Mouse (Mus musculus) limb, embryonic 11.5 days (tissue): ENCODE measurements around the gene Ptprn2. TPM values are rescaled to one million over a fixed set of nuclear protein-coding genes. Genes with fewer than 3 reads are reported as not detected.

Experiments
- ATAC-seq: fragments of 200-750 bp; cut with Nextera tagmentation; 2 replicates; pipeline ENCODE4 v1.8.0; 2017; ENCODE audit warnings: low read depth; ENCODE audit not compliant: insufficient number of reproducible peaks, low FRiP score, low TSS enrichment
- DNase-seq: peaks from one replicate; pipeline ENCODE4 v3.0.0-alpha.2; 2015; ENCODE audit warnings: low spot score
- H3K27ac ChIP-seq: fragments of 300-500 bp; sonication (generic); replicated peaks from 2 replicates; pipeline ENCODE4 v1.5.1; 2014; ENCODE audit warnings: low read depth, mild to moderate bottlenecking, low read length
- H3K27me3 ChIP-seq: fragments of 300-500 bp; sonication (generic); 2 replicates; pipeline ENCODE4 v1.6.1; 2014; ENCODE audit warnings: mild to moderate bottlenecking, low read length, mixed read lengths; ENCODE audit not compliant: control insufficient read depth, insufficient read depth
- H3K36me3 ChIP-seq: fragments of 300-500 bp; sonication (generic); 2 replicates; pipeline ENCODE4 v1.6.1; 2014; ENCODE audit warnings: mild to moderate bottlenecking, low read length, moderate library complexity, mixed read lengths; ENCODE audit not compliant: control insufficient read depth, insufficient read depth
- H3K4me1 ChIP-seq: fragments of 300-500 bp; sonication (generic); 2 replicates; pipeline ENCODE4 v1.6.1; 2014; ENCODE audit warnings: low read length, mixed read lengths; ENCODE audit not compliant: control insufficient read depth, insufficient read depth
- H3K4me2 ChIP-seq: fragments of 300-500 bp; sonication (generic); 2 replicates; pipeline ENCODE4 v1.6.1; 2014; ENCODE audit warnings: low read depth, mild to moderate bottlenecking, moderate library complexity; ENCODE audit not compliant: severe bottlenecking
- H3K4me3 ChIP-seq: fragments of 300-500 bp; sonication (generic); 2 replicates; pipeline ENCODE4 v1.5.1; 2014; ENCODE audit warnings: low read depth, low read length
- H3K9ac ChIP-seq: fragments of 300-500 bp; sonication (generic); 2 replicates; pipeline ENCODE4 v1.6.1; 2014; ENCODE audit warnings: mild to moderate bottlenecking, low read length
- H3K9me3 ChIP-seq: fragments of 300-500 bp; sonication (generic); 2 replicates; pipeline ENCODE4 v1.6.1; 2016; ENCODE audit warnings: low read length; ENCODE audit not compliant: control insufficient read depth
- WGBS: fragments of 180-500 bp; shearing (Covaris S2); extraction: QIAGEN DNeasy Blood & Tissue Kit; methylation state at CpG from one replicate; pipeline ENCODE4 v1.1.7; 2014; 5-methylcytosine and 5-hydroxymethylcytosine counted together
- polyA plus RNA-seq: library from polyadenylated mRNA; unstranded; fragments of >200 nt; fragmentation: Nextera tagmentation; extraction: Ambion mirVana; gene quantifications from 2 replicates; pipeline ENCODE4 v1.2.1, GENCODE M21; 2014

Gene Ptprn2
- polyA plus RNA-seq, 1 experiment from 2014 or later, result not detected

DNA sequence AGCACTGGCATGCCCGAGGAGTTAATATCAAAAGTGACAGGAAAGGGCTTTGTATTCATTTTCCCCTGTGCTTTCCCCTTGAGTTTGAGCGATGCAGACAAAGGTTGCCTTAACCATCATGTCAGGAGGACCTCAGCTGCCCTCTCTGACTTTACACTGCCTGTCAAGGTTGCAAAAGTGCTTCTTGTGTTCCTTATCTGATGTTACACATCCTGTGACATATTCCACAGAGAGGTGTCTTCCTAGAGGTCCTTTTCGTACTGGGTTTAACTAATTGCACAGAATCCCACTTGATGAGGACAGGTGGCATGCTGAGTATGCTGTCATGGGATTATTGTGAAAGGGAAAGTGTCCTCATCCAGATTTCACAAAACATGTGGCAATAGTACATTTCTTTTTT, 16.4 kb upstream of the Ptprn2 start:
- H3K27ac ChIP-seq, result no peak overlapping the region
- no peak overlapping the region for H3K9ac ChIP-seq
- H3K9me3 ChIP-seq, result no peaks in the 10 kb centered on the region
- WGBS, result 93% methylated on average over 3 of the region's 3 CpGs
- no peak overlapping the region for H3K4me2 ChIP-seq
- H3K27me3 ChIP-seq, result no peaks in the 10 kb centered on the region
- no peaks in the 10 kb centered on the region for H3K36me3 ChIP-seq
- no peak overlapping the region for H3K4me3 ChIP-seq
- DNase-seq (peak; percentile 11), ATAC-seq (no peak)
- no peaks in the 10 kb centered on the region for H3K4me1 ChIP-seq

DNA sequence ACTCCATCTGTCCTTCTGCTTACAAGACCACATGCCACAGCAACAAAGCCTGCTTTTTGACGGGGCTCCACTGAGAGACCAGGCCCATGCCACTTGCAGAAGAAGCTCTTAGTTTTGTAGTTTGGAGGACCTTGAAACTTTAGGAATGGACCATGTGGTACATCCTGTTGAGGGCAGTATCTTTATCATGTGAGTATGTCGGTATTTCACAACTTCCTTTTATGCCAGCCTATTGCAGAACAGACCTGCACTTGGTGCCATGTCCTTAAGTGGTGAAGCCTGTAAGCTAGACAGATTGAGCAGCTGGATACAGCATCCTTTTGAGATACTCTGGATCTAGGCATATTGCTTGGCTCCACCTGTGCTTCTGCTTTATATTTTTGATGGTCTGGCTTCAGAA, 12.3 kb upstream of the Ptprn2 start:
- H3K27ac ChIP-seq, result no peak overlapping the region
- H3K36me3 ChIP-seq, result no peaks in the 10 kb centered on the region
- H3K9me3 ChIP-seq, result no peaks in the 10 kb centered on the region
- H3K4me2 ChIP-seq, result no peak overlapping the region
- H3K4me1 ChIP-seq, result no peaks in the 10 kb centered on the region
- no peak overlapping the region for H3K9ac ChIP-seq
- 84% methylated on average over 2 of the region's 2 CpGs for WGBS
- no peaks in the 10 kb centered on the region for H3K27me3 ChIP-seq
- DNase-seq (peak; percentile 6), ATAC-seq (no peak)
- H3K4me3 ChIP-seq, result no peak overlapping the region

DNA sequence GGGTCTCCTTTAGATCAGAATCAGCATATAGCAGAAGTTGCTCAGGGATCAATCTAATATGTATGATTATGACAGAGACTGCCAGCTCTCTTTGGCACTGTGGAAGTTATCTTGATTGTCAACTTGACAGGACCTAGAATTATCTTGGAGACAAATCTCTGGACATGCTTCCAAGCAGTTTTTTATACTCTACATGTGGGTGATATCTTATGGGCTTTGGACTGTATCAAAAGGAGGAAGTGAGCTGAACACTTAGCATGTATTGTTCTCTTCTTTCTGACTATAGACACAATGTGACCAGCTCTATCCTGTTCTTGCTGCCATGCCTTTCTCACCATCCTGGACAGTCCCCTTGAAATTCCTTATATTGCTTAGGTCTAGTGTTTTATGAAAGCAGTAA, 11.8 kb upstream of the Ptprn2 start:
- Histone ChIP-seq H3K4me3 (no peak overlapping the region), H3K9ac (no peak overlapping the region), H3K9me3 (no peaks in the 10 kb centered on the region), H3K4me2 (no peak overlapping the region), H3K36me3 (no peaks in the 10 kb centered on the region), H3K4me1 (no peaks in the 10 kb centered on the region), H3K27ac (no peak overlapping the region), H3K27me3 (no peaks in the 10 kb centered on the region)
- no peak for ATAC-seq
- peak; percentile 3 for DNase-seq

DNA sequence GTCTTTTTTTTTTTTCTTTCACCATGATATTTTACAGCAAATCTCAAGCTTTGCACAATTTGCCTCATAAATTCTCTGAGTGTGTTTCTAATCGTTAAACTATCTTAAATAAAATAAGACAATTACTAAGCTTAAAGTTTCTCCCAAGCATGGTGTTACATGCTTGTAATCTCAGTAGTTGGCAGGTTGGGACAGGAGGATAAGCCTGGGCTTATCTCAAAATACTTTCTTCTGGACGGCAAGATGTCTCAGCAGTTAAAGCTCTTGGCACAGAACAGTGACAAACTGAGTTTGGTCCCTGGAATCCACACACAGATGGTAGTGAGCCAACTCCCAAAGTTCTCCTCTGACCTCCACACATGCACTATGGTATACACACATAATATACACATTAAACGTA, 10.8 kb upstream of the Ptprn2 start:
- DNase-seq (peak; percentile 12), ATAC-seq (no peak)
- Histone ChIP-seq H3K9me3 (no peaks in the 10 kb centered on the region), H3K4me1 (no peaks in the 10 kb centered on the region), H3K4me2 (no peak overlapping the region), H3K27me3 (no peaks in the 10 kb centered on the region), H3K4me3 (no peak overlapping the region), H3K27ac (no peak overlapping the region), H3K9ac (no peak overlapping the region), H3K36me3 (no peaks in the 10 kb centered on the region)
- 75% methylated on average over 3 of the region's 3 CpGs for WGBS

DNA sequence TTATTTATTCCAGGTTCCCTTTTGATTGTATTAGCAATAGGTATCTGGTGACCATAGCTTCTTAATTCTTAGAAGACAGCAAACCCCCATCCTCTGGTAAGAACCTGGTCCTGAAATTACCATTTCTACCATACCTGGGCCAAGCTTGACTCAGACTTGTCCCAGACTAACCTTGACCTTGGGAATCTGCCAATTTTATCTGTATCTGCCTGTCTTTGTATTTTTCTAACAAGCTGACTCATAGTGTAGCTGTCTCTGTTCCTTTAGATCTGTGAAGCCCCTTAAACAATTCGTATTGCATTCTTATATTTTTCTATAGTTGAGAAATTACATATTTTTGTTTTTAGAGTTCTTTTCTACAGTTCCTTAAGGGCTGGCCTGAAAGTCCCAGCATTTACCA, 6.7 kb upstream of the Ptprn2 start:
- H3K9me3 ChIP-seq, result no peaks in the 10 kb centered on the region
- H3K4me3 ChIP-seq, result no peak overlapping the region
- ATAC-seq, result no peak
- H3K27ac ChIP-seq, result no peak overlapping the region
- 70% methylated on average over 1 of the region's 1 CpGs for WGBS
- no peak for DNase-seq
- no peak overlapping the region for H3K4me2 ChIP-seq
- no peaks in the 10 kb centered on the region for H3K27me3 ChIP-seq
- H3K9ac ChIP-seq, result no peak overlapping the region
- H3K36me3 ChIP-seq, result no peaks in the 10 kb centered on the region
- H3K4me1 ChIP-seq, result no peaks in the 10 kb centered on the region

GRCm38 (mm10) chr12:116481921-116482320, 3.6 kb upstream of the Ptprn2 start:
- H3K27me3 ChIP-seq, result peaks cover 7% of the 10 kb centered on the region; the same call in 1 of the 2 replicates
- WGBS, result 77% methylated on average over 1 of the region's 1 CpGs
- no peak overlapping the region for H3K9ac ChIP-seq
- no peaks in the 10 kb centered on the region for H3K9me3 ChIP-seq
- H3K4me2 ChIP-seq, result no peak overlapping the region
- H3K36me3 ChIP-seq, result no peaks in the 10 kb centered on the region
- H3K4me1 ChIP-seq, result peaks cover 2% of the 10 kb centered on the region; the same call in 1 of the 2 replicates
- ATAC-seq (no peak), DNase-seq (no peak)
- H3K4me3 ChIP-seq, result no peak overlapping the region
- H3K27ac ChIP-seq, result no peak overlapping the region

DNA sequence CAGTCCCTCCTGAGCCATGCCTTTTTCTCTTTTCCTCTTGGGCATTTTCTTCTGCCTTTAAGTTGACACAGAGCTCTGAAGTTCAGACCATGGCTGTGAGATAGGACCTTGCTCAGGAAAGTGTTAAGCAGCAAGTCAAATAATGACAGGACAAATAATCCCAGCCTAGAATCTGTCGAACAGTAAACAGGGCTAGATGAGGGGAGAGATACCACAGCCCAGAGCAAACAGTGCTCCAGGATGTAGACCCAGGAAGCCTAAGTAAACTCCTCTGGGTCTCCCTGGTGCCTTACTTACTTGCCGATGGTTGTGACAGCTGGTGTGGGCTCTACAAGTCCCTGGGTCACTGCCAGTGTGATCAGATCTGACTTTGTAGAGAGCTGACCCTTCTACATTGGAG, 1.9 kb upstream of the Ptprn2 start:
- Histone ChIP-seq H3K36me3 (no peaks in the 10 kb centered on the region), H3K27me3 (peaks cover 10% of the 10 kb centered on the region; the same call in 1 of the 2 replicates), H3K9me3 (no peaks in the 10 kb centered on the region), H3K4me3 (no peak overlapping the region), H3K9ac (no peak overlapping the region), H3K27ac (no peak overlapping the region), H3K4me1 (peaks cover 2% of the 10 kb centered on the region; the same call in 1 of the 2 replicates), H3K4me2 (no peak overlapping the region)
- ATAC-seq (no peak), DNase-seq (no peak)
- 47% methylated on average over 2 of the region's 2 CpGs for WGBS

DNA sequence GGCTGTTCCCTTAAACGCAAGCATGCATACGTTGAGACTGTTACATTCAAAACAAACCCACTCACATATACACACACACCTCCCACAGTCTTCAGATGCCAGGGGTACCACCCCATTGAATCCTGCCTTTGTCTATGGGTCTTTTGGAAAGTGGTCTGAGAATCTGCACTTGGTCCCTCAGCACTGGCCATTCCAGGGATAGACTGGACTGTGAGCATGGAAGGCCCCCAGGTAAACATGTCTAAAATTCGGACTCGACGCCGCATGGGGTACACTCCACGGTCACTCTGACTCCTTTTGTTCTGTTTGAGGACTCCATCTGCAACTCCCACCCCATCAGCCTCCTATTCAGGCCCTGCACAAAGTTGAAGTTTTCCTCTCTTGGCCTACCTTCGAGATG, 529 bp upstream of the Ptprn2 start:
- Histone ChIP-seq H3K9me3 (no peaks in the 10 kb centered on the region), H3K9ac (no peak overlapping the region), H3K4me1 (peaks cover 2% of the 10 kb centered on the region; the same call in 1 of the 2 replicates), H3K27me3 (peaks cover 10% of the 10 kb centered on the region; the same call in 1 of the 2 replicates), H3K4me3 (no peak overlapping the region), H3K36me3 (no peaks in the 10 kb centered on the region), H3K4me2 (no peak overlapping the region), H3K27ac (no peak overlapping the region)
- ATAC-seq, result 0 out of 2 replicates have a peak, but pooled peaks have one; percentile 33
- WGBS, result 80% methylated on average over 8 of the region's 8 CpGs
- no peak for DNase-seq

GRCm38 (mm10) chr12:116486404-116486730, 847 bp downstream of the Ptprn2 start:
- Histone ChIP-seq H3K9me3 (no peaks in the 10 kb centered on the region), H3K27me3 (peaks cover 10% of the 10 kb centered on the region; the same call in 1 of the 2 replicates), H3K4me2 (peak overlapping the region; percentile 94), H3K4me3 (peak overlapping the region; percentile 33), H3K9ac (no peak overlapping the region), H3K27ac (no peak overlapping the region), H3K36me3 (no peaks in the 10 kb centered on the region), H3K4me1 (peaks cover 2% of the 10 kb centered on the region; the same call in 1 of the 2 replicates)
- 8% methylated on average over 10 of the region's 10 CpGs for WGBS
- DNase-seq (no peak), ATAC-seq (no peak)
